Mouse (Mus musculus) hindbrain, embryonic 15.5 days (tissue): Measurements from ENCODE around the gene Rab11fip5. TPM values are rescaled to one million over a fixed set of nuclear protein-coding genes. Genes with fewer than 3 reads are reported as not detected.

ENCODE experiments used
- ATAC-seq: fragments of 200-750 bp; cut with Nextera tagmentation; 2 replicates; pipeline ENCODE4 v1.8.0; 2017; ENCODE audit warnings: low read depth, moderate number of reproducible peaks, moderate TSS enrichment; ENCODE audit not compliant: low FRiP score
- H3K27ac ChIP-seq: fragments of 300-500 bp; sonication (generic); replicated peaks from 2 replicates; pipeline ENCODE4 v1.5.1; 2015; ENCODE audit warnings: mild to moderate bottlenecking, inconsistent platforms
- H3K27me3 ChIP-seq: fragments of 300-500 bp; sonication (generic); 2 replicates; pipeline ENCODE4 v1.6.1; 2015; ENCODE audit warnings: control low read depth, inconsistent platforms
- H3K36me3 ChIP-seq: fragments of 300-500 bp; sonication (generic); 2 replicates; pipeline ENCODE4 v1.6.1; 2015; ENCODE audit warnings: control low read depth, inconsistent platforms
- H3K4me1 ChIP-seq: fragments of 300-500 bp; sonication (generic); replicated peaks from 2 replicates; pipeline ENCODE4 v1.6.1; 2015; ENCODE audit warnings: control low read depth, inconsistent platforms
- H3K4me2 ChIP-seq: fragments of 300-500 bp; sonication (generic); 2 replicates; pipeline ENCODE4 v1.6.1; 2015; ENCODE audit warnings: moderate library complexity, mild to moderate bottlenecking, inconsistent platforms
- H3K4me3 ChIP-seq: fragments of 300-500 bp; sonication (generic); 2 replicates; pipeline ENCODE4 v1.5.1; 2015; ENCODE audit warnings: mild to moderate bottlenecking, inconsistent platforms
- H3K9ac ChIP-seq: fragments of 300-500 bp; sonication (generic); 2 replicates; pipeline ENCODE4 v1.6.1; 2015; ENCODE audit warnings: inconsistent platforms
- H3K9me3 ChIP-seq: fragments of 300-500 bp; sonication (generic); 2 replicates; pipeline ENCODE4 v1.6.1; 2016; ENCODE audit warnings: control low read depth, inconsistent platforms
- WGBS: fragments of 180-500 bp; shearing (Covaris S2); methylation state at CpG from one replicate; pipeline ENCODE4 v1.1.7; 2015; 5-methylcytosine and 5-hydroxymethylcytosine counted together
- polyA plus RNA-seq: library from polyadenylated mRNA; unstranded; fragments of >200 nt; fragmentation: Nextera tagmentation; extraction: Ambion mirVana; gene quantifications from 2 replicates; pipeline ENCODE4 v1.2.1, GENCODE M21; 2015

Gene Rab11fip5
- polyA plus RNA-seq, 1 experiment from 2014 or later: 24.4 TPM

DNA sequence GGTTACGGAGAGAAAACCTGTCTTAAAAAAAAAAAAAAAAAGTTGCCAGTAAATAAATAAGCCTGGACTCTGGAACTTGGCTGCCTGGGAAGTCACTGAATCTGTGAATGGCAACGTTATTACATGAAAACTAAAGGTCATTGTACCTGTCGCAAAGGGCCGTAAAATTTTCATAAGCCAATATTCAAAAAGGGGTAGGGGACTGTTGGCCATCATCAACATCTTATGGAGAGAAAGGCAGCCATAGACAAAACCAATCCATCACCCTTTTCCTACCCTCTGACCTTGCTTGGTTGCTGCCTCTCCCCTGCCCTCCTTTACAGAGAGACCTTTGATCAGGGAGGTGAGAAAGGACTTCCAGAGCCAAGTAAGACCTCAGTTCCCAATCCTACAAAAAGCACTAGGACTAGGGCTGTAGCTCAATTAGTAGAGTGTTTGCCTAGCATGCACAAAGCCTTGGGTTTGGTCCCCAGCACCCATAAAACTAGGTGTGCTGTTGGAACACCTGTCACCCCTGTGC is 44.7 kb downstream of the Rab11fip5 start:
- Histone ChIP-seq H3K4me1 (peaks cover 21% of the 10 kb centered on the region), H3K36me3 (no peaks in the 10 kb centered on the region), H3K9me3 (no peaks in the 10 kb centered on the region), H3K9ac (no peak overlapping the region), H3K27ac (no peak overlapping the region), H3K4me2 (no peak overlapping the region), H3K27me3 (no peaks in the 10 kb centered on the region), H3K4me3 (no peak overlapping the region)
- ATAC-seq: no peak
- 94% methylated on average over 4 of the region's 4 CpGs for WGBS

DNA sequence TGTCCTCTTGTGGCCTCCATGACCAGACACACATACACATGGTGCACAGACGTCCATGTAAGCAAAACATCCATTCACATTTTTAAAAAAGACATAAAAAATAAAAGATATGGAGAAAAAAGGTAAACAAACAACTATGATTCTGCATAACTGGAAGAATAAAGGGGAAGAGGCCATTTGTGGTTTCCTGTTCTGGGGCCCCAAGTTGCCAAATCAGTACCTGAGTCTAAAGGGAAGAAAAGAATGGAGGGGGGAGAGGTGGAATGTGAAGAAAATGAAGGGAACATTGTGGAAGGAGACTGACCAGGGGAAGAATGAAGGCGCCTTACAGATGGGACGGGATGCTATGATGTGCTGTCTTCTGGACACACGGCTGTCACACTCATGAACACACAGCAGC is 47.9 kb downstream of the Rab11fip5 start:
- Histone ChIP-seq H3K9ac (no peak overlapping the region), H3K4me1 (peaks cover 5% of the 10 kb centered on the region; the same call in 1 of the 2 replicates), H3K27ac (no peak overlapping the region), H3K27me3 (no peaks in the 10 kb centered on the region), H3K36me3 (no peaks in the 10 kb centered on the region), H3K4me3 (no peak overlapping the region), H3K4me2 (no peak overlapping the region), H3K9me3 (no peaks in the 10 kb centered on the region)
- WGBS: 90% methylated on average over 4 of the region's 4 CpGs
- no peak for ATAC-seq

DNA sequence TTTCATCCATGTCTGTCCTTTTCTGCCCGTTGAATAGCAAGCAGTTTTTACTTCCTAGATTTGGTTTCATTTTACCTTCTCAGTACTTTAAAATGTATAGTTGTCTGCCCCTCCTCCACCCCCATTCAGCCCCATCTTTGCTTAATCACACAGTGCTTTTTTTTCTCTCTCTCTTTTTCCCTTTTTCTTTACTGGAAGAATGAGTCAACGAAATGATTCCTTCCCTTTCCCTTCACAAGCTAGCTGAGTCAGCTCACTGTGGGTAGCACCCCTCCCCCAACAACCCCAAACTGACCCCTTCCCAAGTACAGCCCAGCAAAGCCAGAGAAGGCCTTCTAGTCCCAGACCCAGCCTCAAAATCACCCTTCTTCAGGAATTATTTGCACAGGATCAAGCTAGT is 49.3 kb downstream of the Rab11fip5 start:
- 0 out of 2 replicates have a peak, but pooled peaks cover 3% of the 10 kb centered on the region for H3K4me1 ChIP-seq
- H3K4me2 ChIP-seq: no peak overlapping the region
- WGBS: 51% methylated on average over 2 of the region's 2 CpGs
- no peak overlapping the region for H3K4me3 ChIP-seq
- H3K9me3 ChIP-seq: no peaks in the 10 kb centered on the region
- ATAC-seq: no peak
- no peak overlapping the region for H3K27ac ChIP-seq
- H3K36me3 ChIP-seq: no peaks in the 10 kb centered on the region
- no peaks in the 10 kb centered on the region for H3K27me3 ChIP-seq
- H3K9ac ChIP-seq: no peak overlapping the region

DNA sequence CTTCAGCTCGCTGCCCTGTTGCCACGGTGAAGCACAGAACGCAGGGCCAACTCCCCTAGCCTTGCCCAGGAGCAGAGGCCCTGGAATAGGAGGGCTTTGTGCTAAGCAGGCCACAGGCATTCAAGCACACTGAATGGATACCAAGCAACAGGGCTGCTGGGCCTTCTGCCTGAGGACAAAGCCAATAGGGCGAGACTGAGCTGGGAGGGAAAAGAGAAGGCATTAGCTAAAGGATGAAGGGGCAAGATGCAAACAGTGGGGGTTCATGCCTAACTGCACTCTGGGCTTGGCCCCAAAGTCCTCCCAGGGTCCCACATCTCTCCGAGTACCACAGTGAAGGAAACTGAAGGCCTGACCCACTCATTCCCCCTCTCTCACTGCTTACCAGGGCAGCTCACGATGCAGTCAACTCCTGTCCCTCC is 54.0 kb downstream of the Rab11fip5 start:
- H3K4me2 ChIP-seq: no peak overlapping the region
- H3K36me3 ChIP-seq: no peaks in the 10 kb centered on the region
- H3K27ac ChIP-seq: peak overlapping the region; percentile 80
- no peak overlapping the region for H3K4me3 ChIP-seq
- H3K9ac ChIP-seq: no peak overlapping the region
- 15% methylated on average over 6 of the region's 6 CpGs for WGBS
- 0 out of 2 replicates have a peak, but pooled peaks cover 3% of the 10 kb centered on the region for H3K4me1 ChIP-seq
- ATAC-seq: peak; percentile 96
- no peaks in the 10 kb centered on the region for H3K9me3 ChIP-seq
- H3K27me3 ChIP-seq: no peaks in the 10 kb centered on the region

DNA sequence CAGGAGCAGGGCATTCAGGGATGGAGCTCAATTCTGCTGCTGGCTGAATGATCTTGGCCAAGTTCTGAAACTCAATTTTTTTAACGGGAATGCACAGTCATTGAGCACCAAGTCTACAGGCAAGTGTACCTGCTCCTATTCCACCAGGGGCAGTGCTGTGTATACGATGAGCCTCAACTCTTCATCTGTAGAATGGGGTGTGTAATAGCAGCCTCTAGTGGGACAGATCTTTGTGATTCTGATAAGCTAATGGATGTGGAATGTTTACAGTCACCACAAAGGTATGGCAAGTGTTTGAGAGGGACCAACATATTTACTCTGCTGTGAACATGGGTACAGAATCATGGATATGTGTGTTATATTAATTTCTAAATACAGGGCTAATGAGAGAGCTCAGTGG is 58.2 kb downstream of the Rab11fip5 start:
- Histone ChIP-seq H3K4me2 (no peak overlapping the region), H3K27me3 (no peaks in the 10 kb centered on the region), H3K4me1 (peaks cover 11% of the 10 kb centered on the region), H3K9me3 (no peaks in the 10 kb centered on the region), H3K9ac (no peak overlapping the region), H3K27ac (no peak overlapping the region), H3K4me3 (no peak overlapping the region), H3K36me3 (no peaks in the 10 kb centered on the region)
- WGBS: 86% methylated on average over 2 of the region's 2 CpGs
- no peak for ATAC-seq

DNA sequence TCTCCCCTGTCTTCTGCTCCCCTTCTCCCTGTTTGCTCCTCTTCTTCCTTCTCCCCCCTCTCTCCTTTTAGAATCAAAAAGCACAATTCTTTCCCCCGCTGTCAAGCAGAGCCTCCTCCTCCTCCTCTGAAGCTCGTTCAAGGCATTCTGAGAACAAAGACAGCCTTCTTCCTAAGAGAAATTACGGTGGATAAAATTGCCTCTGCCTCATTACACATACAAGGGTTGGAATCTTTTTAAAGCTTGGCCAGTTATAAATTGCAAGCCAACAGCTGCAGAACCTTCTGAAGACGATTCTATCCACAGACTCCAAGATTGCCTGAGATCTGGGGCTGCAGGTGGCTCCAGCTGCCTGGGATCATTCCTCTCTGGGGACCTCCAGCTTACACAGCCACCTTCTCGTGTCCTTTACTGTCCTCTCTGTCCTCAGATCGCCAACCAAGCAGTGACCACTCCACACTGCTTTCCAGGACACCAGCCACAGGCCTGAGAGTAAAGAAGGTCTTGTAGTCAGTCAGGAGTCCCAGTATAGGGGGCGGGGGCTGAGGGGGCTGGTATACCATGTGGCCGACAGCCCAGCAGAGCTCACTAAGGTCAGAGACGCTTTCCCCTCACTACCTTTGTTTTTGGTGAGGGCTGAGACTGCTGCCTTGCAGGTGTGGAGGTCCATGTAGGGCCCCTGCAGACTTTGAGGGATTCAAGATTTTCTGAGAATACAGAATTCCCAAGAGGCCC is 60.2 kb downstream of the Rab11fip5 start:
- Histone ChIP-seq H3K27me3 (no peaks in the 10 kb centered on the region), H3K9ac (no peak overlapping the region), H3K9me3 (no peaks in the 10 kb centered on the region), H3K4me1 (peaks cover 8% of the 10 kb centered on the region), H3K27ac (peak overlapping the region; percentile 66), H3K4me3 (no peak overlapping the region), H3K36me3 (no peaks in the 10 kb centered on the region), H3K4me2 (no peak overlapping the region)
- WGBS: 31% methylated on average over 9 of the region's 9 CpGs
- no peak; the same call in 1 of the 2 replicates for ATAC-seq

DNA sequence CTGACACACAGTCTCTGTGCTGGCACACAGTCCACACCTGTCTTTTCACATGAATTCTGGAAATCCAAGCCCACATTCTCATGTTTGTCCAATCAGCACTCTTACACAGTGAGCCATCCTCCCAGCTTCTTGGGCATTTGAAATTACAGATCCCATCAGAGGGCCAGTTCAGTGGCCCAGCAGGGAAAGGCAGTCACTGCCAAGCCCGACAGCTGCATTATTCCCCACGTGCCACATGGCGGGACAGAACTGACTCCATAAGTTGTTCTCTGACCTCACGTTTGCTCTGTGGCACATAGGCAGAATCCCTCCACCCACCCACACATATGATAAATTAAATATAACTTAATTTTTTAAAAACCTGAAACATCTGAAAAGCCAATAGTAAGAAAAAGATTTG is 66.5 kb downstream of the Rab11fip5 start:
- Histone ChIP-seq H3K4me2 (no peak overlapping the region), H3K36me3 (no peaks in the 10 kb centered on the region), H3K27ac (no peak overlapping the region), H3K4me1 (peaks cover 3% of the 10 kb centered on the region), H3K4me3 (no peak overlapping the region), H3K9ac (no peak overlapping the region), H3K27me3 (no peaks in the 10 kb centered on the region), H3K9me3 (no peaks in the 10 kb centered on the region)
- ATAC-seq: no peak
- 51% methylated on average over 4 of the region's 4 CpGs for WGBS

DNA sequence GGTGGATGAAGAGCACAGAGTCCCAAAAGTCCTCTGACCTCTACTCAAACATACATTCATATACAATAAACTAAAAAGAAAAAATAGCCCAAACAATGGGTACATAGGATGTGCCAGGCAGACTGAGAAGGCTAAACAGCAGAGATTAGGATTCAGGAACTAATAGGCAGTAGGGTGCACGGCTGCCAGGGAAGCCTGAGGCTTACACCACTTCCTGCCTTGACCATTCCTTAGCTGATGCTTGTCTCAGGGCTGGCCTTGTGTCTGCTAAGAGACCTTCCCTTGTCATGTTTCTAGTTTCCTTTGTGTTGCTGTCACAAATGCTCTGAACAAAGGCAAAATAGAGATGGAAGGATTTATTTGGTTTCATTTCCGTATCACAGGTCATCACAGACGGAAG is 68.1 kb downstream of the Rab11fip5 start:
- ATAC-seq: no peak

DNA sequence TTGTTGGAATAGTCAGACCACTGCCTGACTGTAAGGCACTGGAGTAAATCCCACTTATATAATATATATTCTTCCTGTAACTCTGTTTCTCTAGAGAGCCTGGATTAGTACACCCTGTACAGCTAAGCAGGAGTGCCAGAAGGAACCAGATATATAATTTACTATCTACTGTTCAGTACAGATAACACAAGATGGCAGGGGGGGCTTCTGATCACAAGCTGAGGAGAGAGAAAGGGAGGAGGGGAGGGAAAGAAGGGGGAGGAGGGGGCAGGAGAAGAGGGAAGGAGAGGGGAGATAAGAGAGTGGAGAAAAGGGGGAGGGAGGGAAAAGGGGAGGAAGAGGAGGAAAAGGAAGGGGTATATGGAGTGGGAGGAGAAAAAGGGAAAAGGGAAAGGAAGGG is 68.6 kb downstream of the Rab11fip5 start:
- Histone ChIP-seq H3K36me3 (no peaks in the 10 kb centered on the region), H3K27ac (no peak overlapping the region), H3K4me2 (no peak overlapping the region), H3K4me3 (no peak overlapping the region), H3K9me3 (no peaks in the 10 kb centered on the region), H3K9ac (no peak overlapping the region), H3K27me3 (no peaks in the 10 kb centered on the region), H3K4me1 (peaks cover 5% of the 10 kb centered on the region)
- ATAC-seq: no peak

More for the DNA sequence above, 68.1 kb downstream of the Rab11fip5 start:
- Histone ChIP-seq H3K9me3 (no peaks in the 10 kb centered on the region), H3K27me3 (no peaks in the 10 kb centered on the region), H3K9ac (no peak overlapping the region), H3K4me1 (peaks cover 5% of the 10 kb centered on the region), H3K27ac (no peak overlapping the region), H3K36me3 (no peaks in the 10 kb centered on the region), H3K4me2 (no peak overlapping the region), H3K4me3 (no peak overlapping the region)
- 90% methylated on average over 3 of the region's 3 CpGs for WGBS

DNA sequence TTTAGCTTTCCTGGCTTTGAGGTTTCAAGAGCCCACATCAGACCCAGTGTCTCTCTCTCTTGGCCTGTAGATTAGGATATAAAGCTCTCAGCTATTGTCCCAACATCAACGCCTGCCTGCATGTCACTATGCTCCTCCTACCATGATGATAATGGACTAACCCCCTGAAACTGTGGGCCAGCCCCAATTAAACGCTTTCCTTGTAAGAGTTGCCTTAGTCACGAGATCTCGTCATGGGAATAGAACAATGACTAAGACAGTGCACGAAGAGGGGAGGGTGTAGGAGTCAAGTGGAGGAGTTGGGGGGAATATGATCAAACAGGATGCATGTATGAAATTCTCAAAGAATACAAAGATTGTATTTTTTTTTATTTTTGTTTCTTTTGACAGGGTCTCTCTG is 69.5 kb downstream of the Rab11fip5 start:
- Histone ChIP-seq H3K4me1 (peaks cover 5% of the 10 kb centered on the region), H3K4me2 (no peak overlapping the region), H3K9ac (no peak overlapping the region), H3K27ac (no peak overlapping the region), H3K27me3 (no peaks in the 10 kb centered on the region), H3K9me3 (no peaks in the 10 kb centered on the region), H3K4me3 (no peak overlapping the region), H3K36me3 (no peaks in the 10 kb centered on the region)
- no peak for ATAC-seq
- 63% methylated on average over 5 of the region's 5 CpGs for WGBS

DNA sequence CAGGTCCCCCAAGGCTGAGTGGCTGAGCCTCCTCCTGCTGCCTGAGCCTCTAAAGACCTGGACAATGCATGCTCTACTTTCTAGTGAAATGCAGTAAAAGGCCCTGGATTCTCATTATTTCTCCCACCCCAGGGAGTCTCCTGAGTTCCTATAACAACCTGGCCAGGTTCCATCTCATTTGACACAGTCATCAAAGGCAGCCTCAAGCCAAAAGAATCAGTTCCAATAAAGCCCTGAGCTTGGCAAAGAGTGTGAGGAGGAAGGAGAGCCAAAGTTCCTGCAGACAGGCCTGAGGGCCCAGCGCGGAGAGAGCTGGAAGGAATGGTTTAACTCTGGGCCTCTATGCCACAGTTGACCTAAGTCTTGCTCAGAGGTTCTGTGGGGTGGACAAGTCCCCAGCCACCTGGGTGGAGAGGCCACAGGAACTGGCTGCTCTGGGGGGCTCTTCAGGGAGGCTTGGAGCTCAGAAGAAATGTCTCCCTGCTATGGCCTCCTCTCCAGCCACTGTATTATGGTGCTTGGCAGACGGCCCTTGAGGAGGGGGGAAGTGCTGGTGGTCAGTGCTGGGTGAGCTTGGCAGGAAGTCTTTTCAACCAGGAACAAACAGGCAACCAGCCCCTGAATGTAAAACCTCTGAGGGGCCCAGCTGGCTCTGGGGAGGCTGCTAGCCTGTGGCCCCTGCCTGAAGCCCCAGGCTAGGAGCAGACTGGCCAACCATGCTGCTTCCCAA is 71.9 kb downstream of the Rab11fip5 start:
- H3K4me2 ChIP-seq: no peak overlapping the region
- H3K9me3 ChIP-seq: no peaks in the 10 kb centered on the region
- H3K36me3 ChIP-seq: 0 out of 2 replicates have a peak, but pooled peaks cover 2% of the 10 kb centered on the region
- peaks cover 5% of the 10 kb centered on the region for H3K4me1 ChIP-seq
- peak overlapping the region; percentile 80 for H3K27ac ChIP-seq
- ATAC-seq: peak; percentile 94
- WGBS: 55% methylated on average over 3 of the region's 3 CpGs
- H3K27me3 ChIP-seq: no peaks in the 10 kb centered on the region
- no peak overlapping the region for H3K4me3 ChIP-seq
- no peak overlapping the region for H3K9ac ChIP-seq
